Mouse (Mus musculus) adrenal gland, postnatal 14 days (tissue): ENCODE measurements around the gene Med20. TPM values are rescaled to one million over a fixed set of nuclear protein-coding genes. Genes with fewer than 3 reads are reported as not detected.
"Not testable (repeated sequence)": the region's sequence is repeated elsewhere in the genome, so short reads cannot be mapped to it uniquely, and the experiment has no call there.

Experiments used
- DNase-seq: peaks from one replicate; pipeline ENCODE4 v3.0.0; 2021; ENCODE audit warnings: mixed read lengths
- total RNA-seq: library from RNA; stranded (reverse); gene quantifications from 2 replicates; pipeline ENCODE4 v1.2.3, GENCODE M21; 2021

Gene Med20
- total RNA-seq, 1 experiment from 2014 or later: 39.3 TPM

DNA sequence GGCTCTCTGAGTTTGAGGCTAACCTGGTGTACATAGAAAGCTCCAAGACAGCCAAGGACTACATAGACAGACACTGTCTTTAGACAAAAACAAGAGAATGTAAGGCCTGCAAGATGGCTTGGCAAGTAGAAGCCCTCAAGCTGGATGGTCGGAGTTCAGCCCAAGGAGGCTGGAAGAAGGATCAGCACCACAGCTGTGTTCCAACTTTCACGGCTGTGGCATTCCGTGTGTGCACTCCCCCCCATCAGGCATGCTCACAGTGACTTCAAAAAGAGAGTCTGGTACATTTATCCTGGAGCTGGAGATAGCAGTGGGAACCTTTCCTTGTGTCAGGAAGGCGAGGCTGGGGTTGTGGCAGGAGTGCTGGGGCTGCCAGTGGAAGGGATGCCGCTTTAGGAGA, 14.6 kb downstream of the Med20 start:
- no peak for DNase-seq

- no peak for DNase-seq
Observed at GRCm38 (mm10) chr17:47627791-47628190, 16.4 kb downstream of the Med20 start.

GRCm38 (mm10) chr17:47628851-47629676, 17.7 kb downstream of the Med20 start:
- peak; percentile 98 for DNase-seq

- no peak for DNase-seq
Observed at GRCm38 (mm10) chr17:47629717-47630677, 18.6 kb downstream of the Med20 start.

GRCm38 (mm10) chr17:47630678-47631065, 19.3 kb downstream of the Med20 start, which contains the start of gene Usp49:
Gene Usp49, plus strand, starts transcription at chr17:47630690.
- DNase-seq: no peak

DNA sequence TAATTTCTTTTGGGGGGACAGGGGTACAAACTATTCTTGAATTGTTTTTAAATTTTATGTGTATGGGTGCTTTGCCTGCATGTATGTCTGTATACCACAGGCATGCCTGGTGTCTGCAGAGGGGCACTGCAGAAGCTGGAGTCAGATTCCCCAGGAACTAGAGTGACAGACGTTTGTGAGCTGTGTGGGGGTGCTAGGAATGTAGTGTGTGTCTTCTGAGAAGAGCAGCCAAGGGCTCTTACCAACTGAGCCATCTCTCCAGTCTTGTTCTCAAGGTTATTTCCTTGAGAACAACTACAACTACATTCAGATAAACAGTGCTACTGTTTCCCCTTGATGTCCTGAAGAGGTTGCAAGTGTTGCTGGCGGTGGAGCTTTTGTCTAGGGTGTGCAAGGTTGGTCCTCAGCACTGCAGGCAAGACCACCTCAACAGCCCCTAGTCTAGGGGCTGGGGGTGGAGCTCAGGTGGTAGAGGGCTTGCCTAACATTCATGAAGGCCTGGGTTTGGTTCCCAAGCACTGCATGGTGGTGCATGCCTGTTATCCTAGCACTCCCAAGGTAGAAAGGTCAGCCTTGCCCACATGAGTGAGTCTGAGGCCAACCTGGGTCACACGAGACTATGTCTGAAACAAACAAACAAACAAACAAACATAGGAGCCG, 20.9 kb downstream of the Med20 start:
- no peak for DNase-seq

- no peak for DNase-seq
Observed at GRCm38 (mm10) chr17:47633999-47634770, 22.8 kb downstream of the Med20 start.

GRCm38 (mm10) chr17:47642992-47643391, 31.6 kb downstream of the Med20 start:
- no peak for DNase-seq

- DNase-seq: peak; percentile 77
Observed at GRCm38 (mm10) chr17:47646683-47647082, 35.3 kb downstream of the Med20 start.

GRCm38 (mm10) chr17:47648966-47649365, 37.6 kb downstream of the Med20 start:
- DNase-seq: no peak

GRCm38 (mm10) chr17:47651953-47652352, 40.6 kb downstream of the Med20 start:
- DNase-seq: no peak

DNA sequence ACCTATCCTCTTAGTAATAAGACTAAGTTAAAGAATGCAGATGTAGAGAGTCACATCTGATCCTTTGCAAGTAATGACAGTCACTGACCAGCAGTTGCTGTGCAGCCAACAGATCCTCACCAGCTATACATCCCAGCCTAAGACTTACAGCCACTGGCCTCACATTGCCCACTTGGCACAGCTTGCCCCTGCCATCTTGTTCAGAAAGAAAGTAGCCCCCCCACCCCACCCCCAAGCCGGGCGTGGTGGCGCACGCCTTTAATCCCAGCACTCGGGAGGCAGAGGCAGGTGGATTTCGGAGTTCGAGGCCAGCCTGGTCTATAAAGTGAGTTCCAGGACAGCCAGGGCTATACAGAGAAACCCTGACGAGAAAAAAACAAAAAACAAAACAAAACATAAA, 43.0 kb downstream of the Med20 start:
- DNase-seq: not testable (repeated sequence)

DNA sequence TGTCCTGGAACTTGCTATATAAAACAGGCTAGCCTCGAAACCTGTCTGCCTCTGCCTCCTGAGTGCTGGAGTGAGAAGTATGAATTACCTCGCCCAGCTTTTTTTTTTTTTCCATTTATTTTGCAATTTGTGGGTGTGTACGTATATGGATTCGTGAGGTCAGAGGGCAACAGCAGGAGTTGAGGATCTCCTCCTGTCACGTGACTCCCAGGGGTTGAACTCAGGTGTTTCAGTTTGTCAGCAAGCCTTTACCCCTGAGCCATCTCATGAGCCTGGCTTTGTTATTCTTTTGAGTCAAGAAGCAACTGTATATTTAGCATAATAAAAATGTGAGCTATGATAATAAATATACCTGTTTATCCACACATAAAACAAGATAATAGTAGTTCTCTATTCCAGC, 44.3 kb downstream of the Med20 start:
- DNase-seq: no peak

DNA sequence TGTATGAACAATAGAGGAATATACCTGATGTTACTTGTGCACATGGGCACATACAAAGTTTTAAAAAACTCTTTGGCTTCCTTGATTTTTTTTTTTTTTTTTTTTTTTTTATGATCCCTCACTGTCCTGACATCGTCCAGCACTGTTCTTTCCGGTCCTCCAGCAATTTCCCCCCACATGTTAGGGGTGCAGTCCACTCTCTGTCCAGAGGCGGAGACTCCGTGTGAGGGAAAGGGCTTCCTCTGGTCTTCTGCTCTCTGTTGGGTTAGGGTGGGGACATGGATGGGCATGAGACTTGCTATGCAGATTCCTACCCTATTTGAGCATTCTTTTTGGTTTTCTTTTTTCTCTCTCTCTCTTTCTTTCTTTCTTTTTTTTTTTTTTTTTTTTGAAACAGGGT, 46.5 kb downstream of the Med20 start:
- no peak for DNase-seq

DNA sequence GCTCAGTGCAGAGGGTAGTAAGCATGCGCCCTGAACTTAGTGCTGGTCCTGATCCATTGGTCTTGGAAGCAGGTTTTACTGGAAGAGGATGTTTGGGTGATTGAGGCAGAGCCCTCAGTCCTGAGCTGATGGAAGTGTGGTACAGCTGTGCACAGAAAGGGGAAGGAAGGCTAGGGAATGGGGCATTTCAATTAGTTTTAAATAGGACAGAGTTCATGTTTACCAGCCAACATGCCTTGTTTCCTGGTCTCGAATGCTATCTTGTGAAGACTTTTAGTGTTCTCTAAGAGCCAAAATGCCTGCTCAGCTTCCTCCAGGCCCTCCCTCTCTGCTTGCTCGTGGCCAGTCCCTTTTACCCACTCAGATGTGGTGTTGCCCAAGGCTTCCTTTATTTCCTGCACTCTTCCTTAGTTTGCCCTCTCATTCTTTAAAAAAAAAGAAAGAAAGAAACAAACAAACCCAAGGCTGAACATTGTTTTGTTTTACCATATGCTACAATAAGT, 47.4 kb downstream of the Med20 start:
- DNase-seq: no peak

- no peak for DNase-seq
Observed at GRCm38 (mm10) chr17:47663009-47663713, 51.8 kb downstream of the Med20 start.

DNA sequence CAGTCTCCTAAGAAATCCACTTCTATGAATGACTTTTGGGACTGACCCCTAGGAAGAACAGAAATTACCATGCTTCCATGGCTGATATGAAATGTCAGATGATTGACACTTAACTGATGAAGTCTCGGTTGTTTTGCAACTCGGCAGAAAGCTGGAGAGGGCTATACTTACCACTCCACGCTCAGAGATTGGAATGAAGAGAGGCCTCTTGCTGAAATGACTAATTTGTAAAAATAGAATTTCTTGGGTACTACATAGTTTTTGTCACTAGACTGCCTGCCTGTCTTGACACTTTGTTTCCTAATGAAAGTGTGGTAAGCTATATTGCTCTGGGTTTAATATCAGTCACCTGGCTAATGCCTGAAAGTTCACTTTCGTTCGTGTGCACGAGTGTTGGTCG, 53.1 kb downstream of the Med20 start:
- DNase-seq: no peak

GRCm38 (mm10) chr17:47669166-47669565, 57.8 kb downstream of the Med20 start:
- DNase-seq: no peak

DNA sequence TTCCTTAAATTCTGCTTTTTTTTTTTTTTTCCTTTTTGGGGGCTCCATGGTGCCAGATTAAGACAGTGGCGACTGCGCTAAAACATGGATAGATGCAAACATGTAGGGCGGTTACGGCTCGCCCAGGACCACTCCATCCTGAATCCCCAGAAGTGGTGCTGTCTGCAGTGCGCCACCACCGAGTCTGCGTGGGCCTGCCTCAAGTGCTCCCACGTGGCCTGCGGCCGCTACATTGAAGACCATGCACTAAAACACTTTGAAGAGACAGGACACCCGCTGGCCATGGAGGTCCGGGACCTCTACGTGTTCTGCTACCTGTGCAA, 60.6 kb downstream of the Med20 start:
- DNase-seq: no peak

DNA sequence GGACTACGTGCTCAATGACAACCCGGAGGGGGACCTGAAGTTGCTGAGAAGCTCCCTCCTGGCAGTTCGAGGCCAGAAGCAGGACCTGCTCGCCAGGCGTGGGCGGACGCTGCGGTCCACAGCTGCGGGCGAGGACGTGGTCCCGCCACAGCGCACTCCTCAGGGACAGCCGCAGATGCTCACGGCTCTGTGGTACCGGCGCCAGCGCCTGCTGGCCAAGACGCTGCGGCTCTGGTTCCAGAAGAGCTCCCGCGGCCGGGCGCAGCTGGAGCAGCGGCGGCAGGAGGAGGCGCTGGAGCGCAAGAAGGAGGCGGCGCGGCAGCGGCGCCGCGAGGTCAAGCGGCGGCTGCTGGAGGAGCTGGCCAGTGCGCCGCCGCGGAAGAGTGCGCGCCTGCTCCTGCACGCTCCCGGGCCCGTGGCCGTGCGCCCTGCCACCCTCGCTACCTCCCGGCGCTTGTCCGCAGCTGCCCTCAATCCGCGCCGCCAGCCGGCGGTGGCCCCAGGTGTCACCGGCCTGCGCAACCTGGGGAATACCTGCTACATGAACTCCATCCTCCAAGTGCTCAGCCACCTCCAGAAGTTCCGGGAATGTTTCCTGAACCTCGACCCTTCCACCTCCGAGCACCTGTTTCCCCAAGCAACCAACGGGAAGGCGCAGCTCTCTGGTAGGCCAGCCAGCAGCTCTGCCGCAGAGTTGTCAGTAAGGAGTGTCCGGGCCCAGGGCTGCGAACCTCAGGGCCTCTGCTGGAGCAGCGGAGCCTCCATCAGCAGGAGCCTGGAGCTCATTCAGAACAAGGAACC, 61.1 kb downstream of the Med20 start:
- peak; percentile 85 for DNase-seq
